Mouse (Mus musculus): ENCODE measurements around the gene Spag16. TPM values are rescaled to one million over a fixed set of nuclear protein-coding genes. Genes with fewer than 3 reads are reported as not detected.

The Spag16 gene
- polyA plus RNA-seq, 1 experiment: not detected

GRCm38 (mm10) chr1:70283388-70283787 is 456.6 kb downstream of the Spag16 start:
- no peak overlapping the region for H3K4me3 ChIP-seq
- no peak overlapping the region for H3K4me2 ChIP-seq (ENCODE audit: low read depth)
- H3ac ChIP-seq (ENCODE audit: control insufficient read depth, insufficient read length): no peak overlapping the region
- H3K79me2 ChIP-seq (ENCODE audit: control insufficient read depth, insufficient read depth): no peaks in the 10 kb centered on the region
- TF ChIP-seq TCF12 (IDR thresholded peaks at IDR 0.05; ENCODE audit: insufficient read depth, poor library complexity, severe bottlenecking) (no peak), POLR2A (IDR thresholded peaks at IDR 0.05; ENCODE audit: insufficient read length, low read depth) (no peak), REST (IDR thresholded peaks at IDR 0.05; ENCODE audit: insufficient read depth, insufficient read length) (no peak), TCF3 (IDR thresholded peaks at IDR 0.05; ENCODE audit: insufficient read length, low read depth) (no peak), POLR2AphosphoS2 (IDR thresholded peaks at IDR 0.05; ENCODE audit: insufficient read length, low read depth) (no peak), MYOD1 (IDR thresholded peaks at IDR 0.05; ENCODE audit: control insufficient read depth in 1 of 3, insufficient read length in 2 of 3, low read depth in 2 of 3) (no peak), E2F4 (IDR thresholded peaks at IDR 0.05; ENCODE audit: insufficient read depth) (no peak), SRF (IDR thresholded peaks at IDR 0.05; ENCODE audit: control insufficient read depth, insufficient read length, low read depth) (no peak), CEBPB (IDR thresholded peaks at IDR 0.05; ENCODE audit: insufficient read depth, poor library complexity, severe bottlenecking) (no peak), MAX (IDR thresholded peaks at IDR 0.05; ENCODE audit: low read depth) (no peak), MYOG (IDR thresholded peaks at IDR 0.05; ENCODE audit: control insufficient read depth in 1 of 3, insufficient read depth in 1 of 3, insufficient read length in 2 of 3, low read depth in 2 of 3) (no peak), USF1 (IDR thresholded peaks at IDR 0.05; ENCODE audit: low read depth) (no peak)
- no peaks in the 10 kb centered on the region for H3K36me3 ChIP-seq (ENCODE audit: control insufficient read depth, insufficient read depth)
- H3K27me3 ChIP-seq (ENCODE audit: control insufficient read depth, insufficient read depth, insufficient read length): no peaks in the 10 kb centered on the region

GRCm38 (mm10) chr1:70284140-70284539 is 457.4 kb downstream of the Spag16 start:
- H3K4me2 ChIP-seq (ENCODE audit: low read depth): no peak overlapping the region
- H3K79me2 ChIP-seq (ENCODE audit: control insufficient read depth, insufficient read depth): no peaks in the 10 kb centered on the region
- TF ChIP-seq POLR2AphosphoS2 (IDR thresholded peaks at IDR 0.05; ENCODE audit: insufficient read length, low read depth) (no peak), CEBPB (IDR thresholded peaks at IDR 0.05; ENCODE audit: insufficient read depth, poor library complexity, severe bottlenecking) (no peak), POLR2A (IDR thresholded peaks at IDR 0.05; ENCODE audit: insufficient read length, low read depth) (no peak), MAX (IDR thresholded peaks at IDR 0.05; ENCODE audit: low read depth) (no peak), E2F4 (IDR thresholded peaks at IDR 0.05; ENCODE audit: insufficient read depth) (no peak), MYOG (IDR thresholded peaks at IDR 0.05; ENCODE audit: control insufficient read depth in 1 of 3, insufficient read depth in 1 of 3, insufficient read length in 2 of 3, low read depth in 2 of 3) (no peak), USF1 (IDR thresholded peaks at IDR 0.05; ENCODE audit: low read depth) (no peak), REST (IDR thresholded peaks at IDR 0.05; ENCODE audit: insufficient read depth, insufficient read length) (no peak)
- H3K4me3 ChIP-seq: no peak overlapping the region
- no peaks in the 10 kb centered on the region for H3K36me3 ChIP-seq (ENCODE audit: control insufficient read depth, insufficient read depth)
- no peak overlapping the region for H3ac ChIP-seq (ENCODE audit: control insufficient read depth, insufficient read length)
- H3K27me3 ChIP-seq (ENCODE audit: control insufficient read depth, insufficient read depth, insufficient read length): no peaks in the 10 kb centered on the region

DNA sequence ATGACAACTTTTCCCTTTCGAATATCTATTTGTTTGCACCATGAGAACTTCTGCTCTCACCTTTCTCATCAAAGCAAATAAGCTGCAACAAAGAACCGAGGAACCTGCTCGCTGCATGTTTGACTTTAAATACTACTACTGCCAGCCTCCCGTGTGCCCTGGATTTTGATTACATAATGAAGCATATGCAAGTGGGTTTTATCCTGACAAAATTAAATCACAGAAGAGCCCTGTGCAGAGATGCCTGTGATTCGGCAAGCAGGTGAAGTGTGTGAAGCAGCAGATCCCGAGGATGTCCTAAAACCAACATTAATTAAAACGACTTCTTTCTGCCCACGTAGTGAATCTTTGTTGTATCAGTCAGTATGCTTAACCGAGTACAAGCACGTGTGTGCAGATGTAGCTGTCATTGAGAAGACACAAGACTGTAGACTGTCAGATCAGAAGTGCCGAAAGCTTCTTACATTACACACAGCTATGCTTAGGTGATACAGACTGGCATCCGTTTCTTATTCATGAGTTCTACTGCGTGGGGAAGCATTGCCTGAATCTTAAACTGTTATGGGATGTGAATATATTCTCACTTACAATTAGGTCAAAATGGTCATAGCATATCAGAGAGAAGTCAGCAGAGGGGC is 489.5 kb downstream of the Spag16 start:
- Histone ChIP-seq H3K79me2 (ENCODE audit: control insufficient read depth, insufficient read depth) (no peaks in the 10 kb centered on the region), H3ac (ENCODE audit: control insufficient read depth, insufficient read length) (no peak overlapping the region), H3K36me3 (ENCODE audit: control insufficient read depth, insufficient read depth) (no peaks in the 10 kb centered on the region), H3K4me3 (no peak overlapping the region), H3K27me3 (ENCODE audit: control insufficient read depth, insufficient read depth, insufficient read length) (no peaks in the 10 kb centered on the region), H3K4me2 (ENCODE audit: low read depth) (no peak overlapping the region)
- TF ChIP-seq POLR2AphosphoS2 (IDR thresholded peaks at IDR 0.05; ENCODE audit: insufficient read length, low read depth) (no peak), MYOD1 (IDR thresholded peaks at IDR 0.05; ENCODE audit: control insufficient read depth in 1 of 3, insufficient read length in 2 of 3, low read depth in 2 of 3) (no peak)

- no peaks in the 10 kb centered on the region for H3K27me3 ChIP-seq (ENCODE audit: control insufficient read depth, insufficient read depth, insufficient read length)
- no peak overlapping the region for H3K4me2 ChIP-seq (ENCODE audit: low read depth)
- no peak overlapping the region for H3ac ChIP-seq (ENCODE audit: control insufficient read depth, insufficient read length)
- TF ChIP-seq E2F4 (IDR thresholded peaks at IDR 0.05; ENCODE audit: insufficient read depth) (no peak), POLR2A (IDR thresholded peaks at IDR 0.05; ENCODE audit: insufficient read length, low read depth) (no peak), REST (IDR thresholded peaks at IDR 0.05; ENCODE audit: insufficient read depth, insufficient read length) (no peak), MYOD1 (IDR thresholded peaks at IDR 0.05; ENCODE audit: control insufficient read depth in 1 of 3, insufficient read length in 2 of 3, low read depth in 2 of 3) (no peak), TCF12 (IDR thresholded peaks at IDR 0.05; ENCODE audit: insufficient read depth, poor library complexity, severe bottlenecking) (no peak), USF1 (IDR thresholded peaks at IDR 0.05; ENCODE audit: low read depth) (no peak), TCF3 (IDR thresholded peaks at IDR 0.05; ENCODE audit: insufficient read length, low read depth) (no peak), SRF (IDR thresholded peaks at IDR 0.05; ENCODE audit: control insufficient read depth, insufficient read length, low read depth) (no peak), MYOG (IDR thresholded peaks at IDR 0.05; ENCODE audit: control insufficient read depth in 1 of 3, insufficient read depth in 1 of 3, insufficient read length in 2 of 3, low read depth in 2 of 3) (no peak), POLR2AphosphoS2 (IDR thresholded peaks at IDR 0.05; ENCODE audit: insufficient read length, low read depth) (no peak), MAX (IDR thresholded peaks at IDR 0.05; ENCODE audit: low read depth) (no peak), CEBPB (IDR thresholded peaks at IDR 0.05; ENCODE audit: insufficient read depth, poor library complexity, severe bottlenecking) (no peak)
- no peaks in the 10 kb centered on the region for H3K36me3 ChIP-seq (ENCODE audit: control insufficient read depth, insufficient read depth)
- H3K79me2 ChIP-seq (ENCODE audit: control insufficient read depth, insufficient read depth): no peaks in the 10 kb centered on the region
- H3K4me3 ChIP-seq: no peak overlapping the region
Measured at GRCm38 (mm10) chr1:70320951-70321350, 494.2 kb downstream of the Spag16 start.

DNA sequence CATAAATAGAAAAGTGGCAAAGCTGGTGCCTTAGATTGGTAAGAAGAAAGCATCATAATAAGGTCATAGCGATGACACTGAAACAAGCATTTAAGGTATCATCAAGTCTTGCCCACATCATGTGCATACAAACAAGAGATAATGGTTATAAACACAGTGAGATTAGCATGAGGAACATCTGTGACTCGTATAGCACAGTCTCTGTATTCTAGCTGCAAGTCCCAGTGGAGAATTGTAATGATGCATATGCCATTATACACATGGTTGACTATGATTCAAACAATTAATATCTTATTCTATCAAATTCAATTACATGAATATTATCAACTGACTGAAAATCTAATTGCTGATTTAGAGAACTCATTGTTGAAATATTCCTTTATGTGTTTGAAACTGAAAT is 519.4 kb downstream of the Spag16 start:
- no peak overlapping the region for H3K4me3 ChIP-seq
- H3K27me3 ChIP-seq (ENCODE audit: control insufficient read depth, insufficient read depth, insufficient read length): no peaks in the 10 kb centered on the region
- no peaks in the 10 kb centered on the region for H3K36me3 ChIP-seq (ENCODE audit: control insufficient read depth, insufficient read depth)
- TF ChIP-seq E2F4 (IDR thresholded peaks at IDR 0.05; ENCODE audit: insufficient read depth) (no peak), TCF3 (IDR thresholded peaks at IDR 0.05; ENCODE audit: insufficient read length, low read depth) (no peak), POLR2A (IDR thresholded peaks at IDR 0.05; ENCODE audit: insufficient read length, low read depth) (no peak), CEBPB (IDR thresholded peaks at IDR 0.05; ENCODE audit: insufficient read depth, poor library complexity, severe bottlenecking) (no peak), TCF12 (IDR thresholded peaks at IDR 0.05; ENCODE audit: insufficient read depth, poor library complexity, severe bottlenecking) (no peak), MAX (IDR thresholded peaks at IDR 0.05; ENCODE audit: low read depth) (no peak), SRF (IDR thresholded peaks at IDR 0.05; ENCODE audit: control insufficient read depth, insufficient read length, low read depth) (no peak)
- no peak overlapping the region for H3K4me2 ChIP-seq (ENCODE audit: low read depth)
- H3ac ChIP-seq (ENCODE audit: control insufficient read depth, insufficient read length): no peak overlapping the region
- no peaks in the 10 kb centered on the region for H3K79me2 ChIP-seq (ENCODE audit: control insufficient read depth, insufficient read depth)

Measured in myocyte (in vitro differentiated cells).